Mouse (Mus musculus) spleen, postnatal 10 days (tissue): ENCODE results near the gene Vwa3b.

ENCODE experiments used
- DNase-seq, 2 experiments: peaks; one replicate each; pipeline ENCODE4 v3.0.0; 2021 to 2022; ENCODE audit warnings: low spot score in 2 of 2

Vwa3b gene

GRCm38 (mm10) chr1:37063841-37064240, 37.4 kb downstream of the Vwa3b start:
- DNase-seq: no peak

DNA sequence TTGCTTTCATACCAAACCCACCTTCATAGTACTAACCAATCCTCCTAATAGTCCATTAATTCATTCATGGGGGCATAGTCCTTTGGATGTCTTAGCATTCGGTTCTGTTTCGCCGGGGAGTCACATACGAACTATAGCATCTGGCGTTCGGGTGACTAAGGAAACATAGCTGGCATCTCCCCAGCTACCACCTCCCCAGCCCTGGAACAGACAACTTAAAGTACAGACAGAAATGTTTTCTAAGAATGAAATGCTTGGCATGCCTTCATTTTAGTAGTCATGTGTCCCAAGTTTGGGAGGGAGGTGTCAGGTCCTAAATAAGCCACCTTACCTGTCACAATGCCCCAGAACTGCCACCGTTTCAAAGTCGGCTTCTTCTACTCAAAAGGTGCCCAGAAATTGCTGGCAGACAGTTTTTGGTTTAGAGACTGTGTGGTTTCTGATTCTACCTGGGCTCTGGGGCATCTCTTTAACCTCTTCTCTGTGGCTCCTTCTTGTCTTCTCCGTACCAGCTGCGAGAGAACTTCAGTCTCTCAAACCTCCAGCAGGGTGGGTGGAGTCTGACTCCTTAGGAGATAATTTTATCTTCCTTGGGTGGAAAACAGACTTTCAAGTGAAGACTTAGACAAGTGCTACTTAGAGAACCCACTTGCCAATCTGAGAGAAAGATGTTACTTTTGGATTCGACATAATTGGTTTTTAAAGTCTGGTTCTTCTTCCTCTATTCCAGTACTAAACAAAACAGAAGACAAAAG, 39.4 kb downstream of the Vwa3b start:
- DNase-seq: no peak

DNA sequence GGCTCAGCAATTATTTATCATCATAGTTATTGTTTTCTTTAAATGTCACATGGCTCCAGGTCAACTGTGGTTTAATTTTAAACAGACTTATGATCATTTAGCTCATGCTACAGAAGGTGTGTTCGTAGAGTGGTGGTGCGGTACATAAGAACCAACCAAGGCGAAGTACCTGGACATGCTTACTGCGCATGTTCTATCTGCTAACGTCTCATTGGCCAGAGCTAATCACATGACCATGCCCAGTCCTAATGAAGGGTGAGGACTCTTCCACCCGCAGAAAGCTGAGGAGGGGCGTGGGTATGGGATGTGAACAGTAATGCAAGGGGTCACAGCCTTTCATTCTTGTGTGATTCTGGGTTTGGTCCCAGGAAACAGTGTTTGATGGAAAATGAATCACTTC, 49.4 kb downstream of the Vwa3b start:
- no peak for DNase-seq

DNA sequence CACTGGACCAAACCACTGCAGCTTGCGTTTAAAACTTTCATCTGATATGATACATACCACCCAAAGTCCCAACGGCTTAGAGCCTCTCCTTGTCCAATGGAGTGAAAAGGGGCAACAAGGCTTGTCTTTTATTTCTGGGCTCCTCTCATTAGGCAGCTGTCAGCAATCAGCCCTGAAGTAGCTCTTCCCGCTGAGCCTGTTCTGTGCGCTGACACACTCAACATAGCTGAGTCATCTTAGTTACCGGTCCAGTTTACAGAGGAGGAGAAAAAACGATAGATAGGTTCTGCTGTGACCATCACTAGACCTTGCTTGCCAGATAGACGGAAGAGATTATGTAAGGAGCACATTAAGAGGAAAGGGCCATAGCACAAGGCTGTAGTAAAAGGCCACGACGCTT, 50.9 kb downstream of the Vwa3b start:
- DNase-seq: no peak

GRCm38 (mm10) chr1:37077955-37078549, 51.7 kb downstream of the Vwa3b start:
- DNase-seq: no peak

- no peak for DNase-seq
These were observed 54.0 kb downstream of the Vwa3b start for GRCm38 (mm10) chr1:37080442-37080841.

DNA sequence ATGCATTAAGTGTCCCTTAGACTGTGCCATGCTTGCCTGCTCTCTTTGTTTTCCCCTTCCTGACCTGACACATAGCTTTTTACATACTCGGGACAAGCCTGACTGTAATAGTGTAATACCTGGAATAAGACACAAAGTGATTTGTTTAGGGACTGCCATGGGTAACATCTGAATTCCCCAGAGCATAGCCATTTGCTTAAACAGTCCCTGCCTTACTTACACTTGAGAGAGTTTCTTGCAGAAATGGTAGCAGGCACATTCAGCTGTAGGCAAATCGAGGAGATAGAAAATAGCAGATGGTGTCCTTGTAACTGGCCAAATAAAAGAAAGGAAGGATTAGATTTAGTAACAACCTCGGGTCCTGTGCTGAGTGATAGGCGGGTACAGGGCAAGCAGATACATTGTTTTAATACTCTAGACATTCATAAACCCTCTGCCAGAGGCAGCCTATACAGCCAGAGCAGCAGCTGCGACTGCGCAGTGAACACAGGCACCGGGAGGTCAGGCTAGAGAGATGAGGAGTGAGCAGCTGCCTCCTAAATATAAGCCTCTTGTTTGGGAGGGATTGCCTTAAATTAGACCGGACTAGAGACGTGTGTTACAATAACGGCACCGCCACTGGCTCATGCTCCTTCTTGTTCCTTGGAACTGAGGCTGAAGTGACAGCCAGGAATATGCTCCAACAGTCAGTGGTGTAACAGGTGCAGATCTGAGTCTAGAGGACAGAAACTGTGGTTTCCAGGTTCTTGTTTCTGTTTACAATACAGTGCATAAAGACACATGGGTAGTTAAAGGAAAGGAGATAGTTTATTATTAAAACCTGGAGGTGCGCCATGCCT, 55.2 kb downstream of the Vwa3b start:
- DNase-seq: no peak

DNA sequence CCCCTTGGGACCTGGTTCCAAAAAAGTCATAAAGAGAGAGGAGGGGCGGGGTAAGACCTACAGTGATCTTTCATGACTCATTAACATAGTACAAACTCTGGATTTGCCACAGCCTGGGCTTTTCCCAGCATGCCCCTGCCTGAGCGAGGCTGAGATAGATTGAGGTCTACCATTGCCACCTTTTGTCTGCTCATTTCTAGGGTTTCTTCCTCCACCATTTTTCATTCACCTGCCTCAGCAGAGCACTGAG, 55.7 kb downstream of the Vwa3b start:
- no peak for DNase-seq

- no peak for DNase-seq
These were observed 57.7 kb downstream of the Vwa3b start for GRCm38 (mm10) chr1:37084075-37084474.

DNA sequence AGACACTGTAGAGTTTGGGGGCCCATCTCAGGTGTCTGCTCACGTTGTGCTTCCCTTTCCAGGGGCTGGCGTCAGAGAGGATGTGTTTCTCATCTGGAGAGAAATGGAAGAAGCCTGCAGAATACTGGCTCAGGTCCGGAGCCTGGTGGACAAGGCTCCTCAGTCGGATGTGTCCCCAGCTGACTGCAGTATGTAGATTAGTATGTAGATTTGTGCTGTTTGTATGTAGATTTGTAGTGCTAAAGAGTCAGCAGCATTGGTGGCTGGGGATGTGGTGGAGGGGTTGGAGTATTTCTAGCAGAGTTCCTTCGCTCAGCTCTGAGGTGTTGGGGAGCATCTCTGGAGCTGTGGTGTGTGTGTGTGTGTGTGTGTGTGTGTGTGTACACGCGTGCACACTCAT, 58.8 kb downstream of the Vwa3b start:
- no peak for DNase-seq

GRCm38 (mm10) chr1:37089191-37089590, 62.8 kb downstream of the Vwa3b start:
- no peak for DNase-seq

GRCm38 (mm10) chr1:37097382-37098093, 71.1 kb downstream of the Vwa3b start:
- DNase-seq: no peak

- DNase-seq: no peak
These were observed 71.7 kb downstream of the Vwa3b start for GRCm38 (mm10) chr1:37098094-37098555.

GRCm38 (mm10) chr1:37100361-37100760, 74.0 kb downstream of the Vwa3b start:
- DNase-seq: no peak

GRCm38 (mm10) chr1:37101016-37101415, 74.6 kb downstream of the Vwa3b start:
- no peak for DNase-seq

GRCm38 (mm10) chr1:37101717-37102116, 75.3 kb downstream of the Vwa3b start:
- no peak for DNase-seq

- DNase-seq: no peak
These were observed 78.8 kb downstream of the Vwa3b start for GRCm38 (mm10) chr1:37105194-37105593.

DNA sequence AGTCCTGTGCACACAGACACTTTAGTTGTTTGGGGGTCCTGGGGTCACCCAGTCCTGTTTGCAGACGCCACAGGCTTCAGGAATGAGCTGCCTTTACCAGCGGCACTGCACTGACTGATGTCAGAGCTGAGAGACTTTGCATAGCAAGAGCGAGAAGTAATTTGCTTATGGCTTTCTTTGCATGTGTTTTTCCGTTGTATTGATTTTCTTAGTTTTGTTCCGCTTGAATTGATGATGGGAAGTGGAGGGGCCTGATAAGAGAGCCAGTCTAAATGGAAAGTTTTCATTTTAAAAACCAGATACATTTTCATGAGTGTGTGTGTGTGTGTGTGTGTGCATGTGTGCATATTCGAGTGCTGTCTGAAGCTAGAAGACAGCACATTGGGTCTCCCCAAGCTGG, 87.4 kb downstream of the Vwa3b start:
- no peak for DNase-seq

DNA sequence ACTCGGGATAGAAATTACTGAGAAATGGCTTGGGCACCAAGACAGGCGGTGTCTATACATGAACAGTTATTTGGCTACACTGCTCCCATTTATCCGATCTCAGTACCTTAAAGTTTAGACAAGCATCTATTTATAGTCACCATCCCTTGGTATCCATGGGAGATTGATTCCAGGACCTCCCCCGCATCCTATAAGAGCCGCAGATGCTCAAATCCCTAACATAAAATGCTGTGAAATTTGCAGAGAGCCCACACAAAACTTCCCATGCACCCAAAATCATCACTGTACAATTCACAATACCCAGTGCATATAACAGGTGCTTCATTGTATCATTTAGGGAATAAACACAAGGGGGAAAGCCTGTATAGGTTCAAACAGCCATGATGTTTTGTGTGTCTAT, 89.5 kb downstream of the Vwa3b start:
- no peak for DNase-seq

DNA sequence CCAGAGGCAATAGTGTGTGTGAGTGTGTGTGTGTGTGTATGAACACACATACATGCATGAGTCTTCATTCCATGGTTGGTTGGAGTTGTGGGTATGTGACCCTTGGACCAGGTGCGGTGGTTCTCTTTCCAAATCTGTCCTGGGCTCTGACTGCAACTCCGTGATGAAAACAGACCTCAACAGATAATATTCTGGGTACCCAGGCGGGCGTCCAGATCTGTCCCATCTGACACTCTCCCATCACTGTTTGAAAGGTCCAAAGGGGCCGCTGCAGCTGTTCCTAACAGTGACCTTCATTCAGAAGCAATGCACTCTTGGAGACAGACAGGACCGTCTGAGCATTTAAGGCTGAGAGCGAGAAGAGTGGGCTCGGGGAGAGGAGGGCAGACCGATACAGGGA, 90.2 kb downstream of the Vwa3b start:
- DNase-seq: no peak

DNA sequence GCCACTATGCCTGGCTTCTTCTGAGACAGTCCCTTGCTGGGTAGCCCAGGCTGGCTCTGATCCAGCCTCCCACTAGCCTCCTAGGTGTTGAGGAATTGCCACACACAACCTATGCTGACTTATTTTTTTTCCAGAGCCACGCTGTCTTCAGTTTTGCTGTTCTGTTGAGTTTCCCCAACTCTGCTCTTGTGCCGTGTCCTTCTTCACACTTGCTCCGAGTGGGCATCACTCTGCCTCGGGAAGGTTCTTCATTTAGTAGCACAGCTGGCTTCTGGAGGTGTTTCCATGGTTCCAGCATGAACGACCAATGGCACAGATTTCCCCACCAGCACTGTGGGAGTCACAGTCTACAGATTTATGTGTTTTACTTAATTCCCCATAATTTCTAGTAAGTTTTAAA, 91.6 kb downstream of the Vwa3b start:
- no peak for DNase-seq

GRCm38 (mm10) chr1:37122306-37122705, 95.9 kb downstream of the Vwa3b start:
- DNase-seq: no peak
